Mouse (Mus musculus) G1E (cell line): Measurements from ENCODE around the gene Vezt.

Source experiments
- CTCF ChIP-seq: IDR thresholded peaks from 2 replicates; pipeline ENCODE4 v1.5.1; 2012; ENCODE audit warnings: low read depth, low read length, inconsistent platforms, mixed read lengths
- GATA2 ChIP-seq: IDR thresholded peaks from 2 replicates; pipeline ENCODE4 v1.6.1; 2012; ENCODE audit warnings: low read depth, low read length, inconsistent platforms, borderline replicate concordance
- POLR2AphosphoS5 ChIP-seq: IDR thresholded peaks from 2 replicates; pipeline ENCODE4 v1.6.1; 2012; ENCODE audit warnings: low read depth, low read length, inconsistent platforms; ENCODE audit not compliant: insufficient replicate concordance

DNA sequence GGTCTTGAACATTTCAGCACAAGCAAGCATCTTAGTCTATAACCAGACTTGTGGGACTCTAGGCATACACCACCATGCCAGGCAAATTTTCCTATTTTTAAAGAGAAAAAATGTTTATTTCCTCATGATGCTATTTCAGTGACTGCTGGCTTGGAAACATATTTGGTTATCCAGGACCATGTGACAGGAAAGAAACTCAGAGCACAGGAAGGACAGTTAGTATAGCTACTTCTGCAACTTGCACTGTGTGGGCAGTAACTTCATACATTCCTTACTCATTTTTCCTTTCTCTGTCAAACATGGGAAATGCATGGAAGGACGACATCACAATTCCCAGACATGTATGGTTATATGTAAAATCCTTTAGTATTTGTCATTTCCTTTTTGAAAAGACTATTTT is 36.3 kb downstream of the Vezt start:
- TF ChIP-seq GATA2 (no peak), CTCF (no peak), POLR2AphosphoS5 (no peak)
